Mouse (Mus musculus) hematopoietic stem cell, adult 5-6 weeks (primary cell): ENCODE results near the gene Rpp25. TPM values are rescaled to one million over a fixed set of nuclear protein-coding genes. Genes with fewer than 3 reads are reported as not detected.

ENCODE experiments used
- ATAC-seq, 2 experiments: fragments of 125-278 bp in 1 of 2; replicated peaks in 1 of 2; 2 replicates each; pipeline ENCODE4 v1.8.0; 2016 to 2017; ENCODE audit warnings: inconsistent platforms in 2 of 2, mild to moderate bottlenecking in 2 of 2, moderate number of reproducible peaks in 2 of 2, low read depth in 1 of 2, moderate TSS enrichment in 1 of 2; ENCODE audit not compliant: low FRiP score in 2 of 2, poor library complexity in 2 of 2, severe bottlenecking in 2 of 2, insufficient read depth in 1 of 2, low TSS enrichment in 1 of 2
- total RNA-seq: library from RNA; stranded (forward); fragments of 172-1452, 232-1000 nt; gene quantifications from 2 replicates; pipeline ENCODE4 v1.2.3, GENCODE M21; 2017

Gene Rpp25
- total RNA-seq = not detected in 2 replicates

- 0 out of 4 replicates have a peak, but pooled peaks of 1 of the 2 experiments have one; percentile 13 for ATAC-seq
Observed at GRCm38 (mm10) chr9:57503622-57504380, at the start of gene Rpp25. TSS of gene Rpp25 (plus strand) at chr9:57504026.

GRCm38 (mm10) chr9:57459707-57460106, 44.1 kb upstream of the Rpp25 start:
- no peak for ATAC-seq

GRCm38 (mm10) chr9:57462866-57463265, 41.0 kb upstream of the Rpp25 start:
- no peak for ATAC-seq

GRCm38 (mm10) chr9:57466101-57466500, 37.7 kb upstream of the Rpp25 start:
- ATAC-seq = no peak

- ATAC-seq = no peak
Observed at GRCm38 (mm10) chr9:57467271-57467771, 36.5 kb upstream of the Rpp25 start.

- peak; percentile 86 to 88 for ATAC-seq
Observed at GRCm38 (mm10) chr9:57467896-57468549, 35.8 kb upstream of the Rpp25 start, which contains the start of gene Scamp5. TSS of gene Scamp5 (minus strand) at chr9:57468060.

GRCm38 (mm10) chr9:57468914-57469313, 34.9 kb upstream of the Rpp25 start:
- ATAC-seq = no peak

GRCm38 (mm10) chr9:57485774-57486173, 18.1 kb upstream of the Rpp25 start:
- peak; percentile 65 to 85; a peak in 3 of 4 replicates for ATAC-seq

GRCm38 (mm10) chr9:57487807-57488206, 16.0 kb upstream of the Rpp25 start:
- peak in 1 of 2 experiments; percentile 17; a peak in 1 of 4 replicates for ATAC-seq

DNA sequence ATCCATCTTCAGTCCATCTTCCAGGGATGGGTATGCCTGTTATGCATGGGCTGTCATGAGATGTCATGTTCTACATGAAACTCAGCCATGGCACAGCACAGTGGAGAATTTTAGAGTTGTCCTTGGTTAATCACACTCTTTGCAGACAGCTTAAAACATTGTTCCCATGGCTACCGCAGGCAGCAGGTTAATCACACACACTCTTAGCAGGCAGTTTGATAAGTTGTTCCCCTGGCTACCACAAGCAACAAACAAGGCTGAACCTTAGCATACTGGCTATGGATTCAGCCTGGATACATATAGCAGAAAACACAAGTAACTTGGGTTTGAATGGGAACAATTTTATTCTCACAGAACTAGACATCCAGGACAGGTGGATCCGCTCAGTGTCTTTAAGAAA, 10.3 kb upstream of the Rpp25 start:
- no peak for ATAC-seq

DNA sequence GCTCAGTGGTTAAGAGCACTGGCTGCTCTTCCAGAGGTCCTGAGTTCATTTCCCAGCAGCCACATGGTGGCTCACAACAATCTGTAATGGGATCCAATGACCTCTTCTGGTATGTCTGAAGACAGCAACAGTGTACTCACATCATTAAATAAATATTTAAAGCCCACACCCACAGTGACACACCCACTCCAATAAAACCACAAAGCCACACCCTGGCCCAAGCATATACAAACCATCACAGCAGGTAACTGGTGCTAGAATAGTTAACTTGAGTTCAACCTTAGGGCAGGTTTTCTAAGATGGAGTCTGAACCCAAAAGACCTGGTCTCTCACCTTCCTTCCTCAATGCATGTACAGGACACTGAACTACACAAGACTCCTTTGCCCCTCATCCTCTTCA, 8.9 kb upstream of the Rpp25 start:
- ATAC-seq = no peak

GRCm38 (mm10) chr9:57497236-57497635, 6.6 kb upstream of the Rpp25 start:
- ATAC-seq = no peak

GRCm38 (mm10) chr9:57498536-57498935, 5.3 kb upstream of the Rpp25 start:
- no peak for ATAC-seq

GRCm38 (mm10) chr9:57501452-57501851, 2.4 kb upstream of the Rpp25 start:
- ATAC-seq = no peak

- no peak for ATAC-seq
Observed at GRCm38 (mm10) chr9:57501861-57502260, 2.0 kb upstream of the Rpp25 start.

- no peak for ATAC-seq
Observed at GRCm38 (mm10) chr9:57502911-57503621, 760 bp upstream of the Rpp25 start.

DNA sequence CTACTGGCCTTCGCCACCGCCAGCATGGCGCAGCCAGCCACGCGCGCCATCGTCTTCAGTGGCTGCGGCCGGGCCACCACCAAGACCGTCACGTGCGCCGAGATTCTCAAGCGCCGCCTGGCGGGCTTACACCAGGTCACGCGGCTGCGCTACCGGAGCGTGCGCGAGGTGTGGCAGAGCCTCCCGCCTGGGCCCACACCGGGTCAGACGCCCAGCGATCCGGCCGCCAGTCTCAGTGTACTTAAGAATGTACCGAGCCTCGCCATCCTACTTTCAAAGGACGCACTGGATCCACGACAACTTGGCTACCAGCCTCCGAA, 515 bp downstream of the Rpp25 start:
- ATAC-seq = peak; percentile 4 to 64; a peak in 2 of 4 replicates

- no peak for ATAC-seq
Observed at GRCm38 (mm10) chr9:57504891-57505290, 1.1 kb downstream of the Rpp25 start.
